23 mouse cellular contexts compared by ENCODE assay signal in the genomic region with DNA sequence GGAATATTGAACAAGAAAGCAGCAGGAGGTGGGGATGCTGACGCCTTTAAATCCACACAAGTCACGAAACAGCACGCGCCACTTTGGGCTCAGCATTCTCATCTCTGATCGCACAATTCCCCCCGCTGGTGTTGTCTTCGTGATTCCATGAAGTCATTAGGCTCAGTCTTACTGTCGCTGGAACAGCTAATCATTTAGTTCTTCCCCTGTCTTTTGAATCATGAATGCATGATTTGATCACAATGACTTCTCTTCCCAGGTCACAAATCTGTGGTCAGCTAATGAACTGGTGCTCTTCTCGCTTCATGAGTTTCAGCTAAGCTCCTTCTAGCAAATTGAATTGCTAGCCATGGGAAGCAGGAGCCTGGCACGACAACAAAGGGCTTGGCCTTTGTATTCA. TPM values are rescaled to one million over a fixed set of nuclear protein-coding genes. Genes with fewer than 3 reads are reported as not detected.
A peak's percentile ranks its signal among the peaks of the same experiment; 100 is the strongest.
DNase-seq lines count a peak whose midpoint lies in the region; ATAC-seq and TF ChIP-seq lines count a peak whose summit lies in the region.
"Had no signal": no experiment of that assay in that cellular context is flagged by ENCODE, and none has a peak within 500 bp of the region (broad histone marks: within the 10 kb centered on the region; RNA-seq: fewer than 3 reads in every experiment).

No protein-coding gene starts in this region.

- H3K36me3 ChIP-seq in hindbrain, embryonic 11.5 days (ENCODE audit: control insufficient read depth, insufficient read depth, low read length), result no peaks in the 10 kb centered on the region
- H3K36me3 ChIP-seq in hindbrain, embryonic 12.5 days, result no peaks in the 10 kb centered on the region
- no peaks in the 10 kb centered on the region for H3K36me3 ChIP-seq in midbrain, embryonic 12.5 days
- H3K36me3 ChIP-seq in kidney, embryonic 14.5 days (ENCODE audit: control insufficient read depth, insufficient read depth, low read length), result no peaks in the 10 kb centered on the region
- H3K36me3 ChIP-seq: embryonic facial prominence, embryonic 12.5 days; heart, embryonic 10.5 days; kidney, embryonic 15.5 days; limb, embryonic 13.5 days; liver, embryonic 13.5 days had no signal

- no peak for TF ChIP-seq CTCF in brain, embryonic 14.5 days (IDR thresholded peaks at IDR 0.05; ENCODE audit: borderline replicate concordance, extremely low read depth, insufficient read depth, insufficient read length)

- peak; percentile 10 for DNase-seq in hindbrain, embryonic 11.5 days (ENCODE audit: low spot score)
- DNase-seq in Muller cell, postnatal 12 days (ENCODE audit: inconsistent ontology term), result peak; percentile 82
- peak; percentile 64 for DNase-seq in brain, embryonic 14.5 days (ENCODE audit: low read depth)
- DNase-seq in lung, adult 18-20 months, result no peak
- no peak for DNase-seq in adrenal gland, postnatal 14 days
- DNase-seq: adrenal gland, postnatal 10 days; cerebellum, adult 8-10 months; cerebellum, postnatal 36 days; kidney, postnatal 36 days; layer of hippocampus, postnatal 36 days; liver, embryonic 13.5 days; lung, embryonic 14.5 days had no signal

- ATAC-seq in hindbrain, embryonic 11.5 days (ENCODE audit: low FRiP score), result no peak
- no peak for ATAC-seq in hindbrain, embryonic 12.5 days (ENCODE audit: low FRiP score)
- ATAC-seq in midbrain, embryonic 12.5 days (ENCODE audit: low FRiP score, low read depth), result no peak
- ATAC-seq in kidney, embryonic 14.5 days (ENCODE audit: low FRiP score, low TSS enrichment), result no peak
- ATAC-seq: activated CD4-positive, CD25-positive, alpha-beta regulatory T cell, adult 4 months; intestine, postnatal 0 days had no signal

- TF ChIP-seq POLR2A in brain, embryonic 14.5 days (IDR thresholded peaks at IDR 0.05; ENCODE audit: borderline replicate concordance, extremely low read depth, insufficient read depth, insufficient read length, poor library complexity, severe bottlenecking), result no peak

- no peak overlapping the region for H3K4me3 ChIP-seq in hindbrain, embryonic 11.5 days (ENCODE audit: low read depth, low read length)
- no peak overlapping the region for H3K4me3 ChIP-seq in hindbrain, embryonic 12.5 days
- H3K4me3 ChIP-seq in midbrain, embryonic 12.5 days, result no peak overlapping the region
- H3K4me3 ChIP-seq in kidney, embryonic 14.5 days (ENCODE audit: low read length), result no peak overlapping the region
- H3K4me3 ChIP-seq: embryonic facial prominence, embryonic 12.5 days; erythroblast, embryonic 14.5 days; heart, embryonic 10.5 days; kidney, embryonic 15.5 days; limb, embryonic 13.5 days; liver, embryonic 13.5 days had no signal

- H3K4me1 ChIP-seq in hindbrain, embryonic 11.5 days (replicated peaks; ENCODE audit: control insufficient read depth, insufficient read depth, low read length), result no peaks in the 10 kb centered on the region
- no peaks in the 10 kb centered on the region for H3K4me1 ChIP-seq in hindbrain, embryonic 12.5 days
- H3K4me1 ChIP-seq in midbrain, embryonic 12.5 days, result no peaks in the 10 kb centered on the region
- H3K4me1 ChIP-seq in kidney, embryonic 14.5 days (ENCODE audit: control insufficient read depth, insufficient read depth, low read length), result no peaks in the 10 kb centered on the region
- H3K4me1 ChIP-seq: embryonic facial prominence, embryonic 12.5 days; heart, embryonic 10.5 days; kidney, embryonic 15.5 days; liver, embryonic 13.5 days had no signal

- H3K27ac ChIP-seq in hindbrain, embryonic 11.5 days (ENCODE audit: low read depth, low read length), result no peak overlapping the region
- no peak overlapping the region for H3K27ac ChIP-seq in hindbrain, embryonic 12.5 days
- no peak overlapping the region for H3K27ac ChIP-seq in midbrain, embryonic 12.5 days (replicated peaks)
- no peak overlapping the region for H3K27ac ChIP-seq in kidney, embryonic 14.5 days (ENCODE audit: low read depth, low read length)
- H3K27ac ChIP-seq: embryonic facial prominence, embryonic 12.5 days; heart, embryonic 10.5 days; kidney, embryonic 15.5 days; limb, embryonic 13.5 days; liver, embryonic 13.5 days had no signal

- H3K9me3 ChIP-seq in hindbrain, embryonic 11.5 days (ENCODE audit: control insufficient read depth, low read length), result no peaks in the 10 kb centered on the region
- no peaks in the 10 kb centered on the region for H3K9me3 ChIP-seq in hindbrain, embryonic 12.5 days (replicated peaks)
- H3K9me3 ChIP-seq in midbrain, embryonic 12.5 days, result no peaks in the 10 kb centered on the region
- H3K9me3 ChIP-seq in kidney, embryonic 14.5 days (ENCODE audit: control insufficient read depth, low read length), result no peaks in the 10 kb centered on the region
- H3K9me3 ChIP-seq: embryonic facial prominence, embryonic 12.5 days; heart, embryonic 10.5 days; kidney, embryonic 15.5 days; limb, embryonic 13.5 days; liver, embryonic 13.5 days had no signal

- H3K27me3 ChIP-seq in hindbrain, embryonic 11.5 days (ENCODE audit: control insufficient read depth, insufficient read depth, low read length), result peaks cover 2% of the 10 kb centered on the region; the same call in 1 of the 2 replicates
- peaks cover 18% of the 10 kb centered on the region for H3K27me3 ChIP-seq in hindbrain, embryonic 12.5 days
- peaks cover 35% of the 10 kb centered on the region for H3K27me3 ChIP-seq in midbrain, embryonic 12.5 days
- no peaks in the 10 kb centered on the region for H3K27me3 ChIP-seq in kidney, embryonic 14.5 days (ENCODE audit: control insufficient read depth, insufficient read depth, low read length)
- H3K27me3 ChIP-seq: liver, embryonic 13.5 days had no signal

- no peak overlapping the region for H3K4me2 ChIP-seq in hindbrain, embryonic 11.5 days (replicated peaks; ENCODE audit: low read depth, low read length)
- no peak overlapping the region for H3K4me2 ChIP-seq in hindbrain, embryonic 12.5 days (replicated peaks)
- 0 out of 2 replicates have a peak overlapping the region, but pooled peaks have one; percentile 11 for H3K4me2 ChIP-seq in midbrain, embryonic 12.5 days (replicated peaks)
- H3K4me2 ChIP-seq in kidney, embryonic 14.5 days (replicated peaks; ENCODE audit: low read depth, low read length), result no peak overlapping the region
- H3K4me2 ChIP-seq: embryonic facial prominence, embryonic 12.5 days; kidney, embryonic 15.5 days; limb, embryonic 13.5 days; liver, embryonic 13.5 days; lung, embryonic 14.5 days had no signal

- WGBS in hindbrain, embryonic 11.5 days, result 41% methylated on average over 10 of the region's 10 CpGs
- WGBS in hindbrain, embryonic 12.5 days, result 23% methylated on average over 10 of the region's 10 CpGs
- 43% methylated on average over 10 of the region's 10 CpGs for WGBS in midbrain, embryonic 12.5 days
- WGBS in kidney, embryonic 14.5 days, result 68% methylated on average over 10 of the region's 10 CpGs

- no peak overlapping the region for H3K9ac ChIP-seq in hindbrain, embryonic 11.5 days (ENCODE audit: low read depth, low read length)
- H3K9ac ChIP-seq in hindbrain, embryonic 12.5 days, result no peak overlapping the region
- H3K9ac ChIP-seq in midbrain, embryonic 12.5 days (replicated peaks), result no peak overlapping the region
- H3K9ac ChIP-seq in kidney, embryonic 14.5 days (ENCODE audit: low read depth, low read length), result no peak overlapping the region
- H3K9ac ChIP-seq: embryonic facial prominence, embryonic 12.5 days; kidney, embryonic 15.5 days; limb, embryonic 13.5 days; liver, embryonic 13.5 days; lung, embryonic 14.5 days had no signal

RNA-seq across cellular contexts. Expression of a gene that starts 42.3 kb away (rescaled TPM):
- polyA plus RNA-seq in hindbrain, embryonic 11.5 days (2014; fragmentation: Nextera tagmentation; extraction: Ambion mirVana), result 2.6 and 3.0 TPM in 2 replicates
- 6.0 and 7.2 TPM in 2 replicates for polyA plus RNA-seq in hindbrain, embryonic 12.5 days (2016; fragmentation: Nextera tagmentation; extraction: Ambion mirVana)
- polyA plus RNA-seq in brain, embryonic 14.5 days (2012; rRNA removed), result 1.7 and 1.8 TPM in 2 replicates
- 1.1 and 1.9 TPM in 2 replicates for polyA plus RNA-seq in midbrain, embryonic 12.5 days (2016; fragmentation: Nextera tagmentation; extraction: Ambion mirVana)
- 4.2 and 5.3 TPM in 2 replicates for polyA plus RNA-seq in kidney, embryonic 14.5 days (2014; fragmentation: Nextera tagmentation; extraction: Ambion mirVana)
- 4.1 and 4.2 TPM in 2 replicates for total RNA-seq in adrenal gland, postnatal 14 days (2021)
- polyA plus RNA-seq: C2C12 had no signal

Comparison
In these comparisons a context has a peak if more than half of its experiments do, and no peak if none do; other contexts are left out.
1. DNase-seq: peak in hindbrain, embryonic 11.5 days (single experiment), Muller cell, postnatal 12 days (single experiment) and brain, embryonic 14.5 days (single experiment); none in lung, adult 18-20 months (0 of 2) and adrenal gland, postnatal 14 days (single experiment).